Mouse (Mus musculus): Measurements from ENCODE around the gene Nup153. TPM values are rescaled to one million over a fixed set of nuclear protein-coding genes. Genes with fewer than 3 reads are reported as not detected.

Nup153 gene
- polyA plus RNA-seq, 1 experiment = 164 TPM

GRCm38 (mm10) chr13:46652671-46653070 is 75.1 kb downstream of the Nup153 start:
- no peaks in the 10 kb centered on the region for H3K36me3 ChIP-seq (ENCODE audit: control insufficient read depth, insufficient read depth, low read length)
- H3K27ac ChIP-seq (ENCODE audit: control insufficient read depth, insufficient read depth, low read length) = no peak overlapping the region
- TF ChIP-seq CTCF (IDR thresholded peaks at IDR 0.05; ENCODE audit: borderline replicate concordance, control insufficient read depth, extremely low read depth, insufficient read depth, low read length, poor library complexity) (no peak), POLR2A (IDR thresholded peaks at IDR 0.05; ENCODE audit: control insufficient read depth, extremely low read depth, insufficient read depth, low read length, poor library complexity) (no peak)
- no peak overlapping the region for H3K4me3 ChIP-seq (ENCODE audit: control insufficient read depth, insufficient read depth, low read length)
- H3K4me1 ChIP-seq (replicated peaks; ENCODE audit: control insufficient read depth, insufficient read depth, low read length) = no peaks in the 10 kb centered on the region; the same call in 1 of the 2 replicates
- WGBS = 92% methylated on average over 7 of the region's 7 CpGs
- no peaks in the 10 kb centered on the region for H3K27me3 ChIP-seq (ENCODE audit: control insufficient read depth, insufficient read depth, low read length)
- DNase-seq = no peak

- no peaks in the 10 kb centered on the region for H3K27me3 ChIP-seq (ENCODE audit: control insufficient read depth, insufficient read depth, low read length)
- DNase-seq = no peak
- no peak overlapping the region for H3K27ac ChIP-seq (ENCODE audit: control insufficient read depth, insufficient read depth, low read length)
- no peak overlapping the region for H3K4me3 ChIP-seq (ENCODE audit: control insufficient read depth, insufficient read depth, low read length)
- WGBS = 58% methylated on average over 7 of the region's 7 CpGs
- no peak for TF ChIP-seq CTCF (IDR thresholded peaks at IDR 0.05; ENCODE audit: borderline replicate concordance, control insufficient read depth, extremely low read depth, insufficient read depth, low read length, poor library complexity)
- no peak for TF ChIP-seq POLR2A (IDR thresholded peaks at IDR 0.05; ENCODE audit: control insufficient read depth, extremely low read depth, insufficient read depth, low read length, poor library complexity)
- no peaks in the 10 kb centered on the region; the same call in 1 of the 2 replicates for H3K4me1 ChIP-seq (replicated peaks; ENCODE audit: control insufficient read depth, insufficient read depth, low read length)
- no peaks in the 10 kb centered on the region for H3K36me3 ChIP-seq (ENCODE audit: control insufficient read depth, insufficient read depth, low read length)
Measured at GRCm38 (mm10) chr13:46651853-46652252, 75.9 kb downstream of the Nup153 start.

GRCm38 (mm10) chr13:46645476-46645875 is 82.3 kb downstream of the Nup153 start:
- no peak for DNase-seq
- WGBS = 97% methylated on average over 6 of the region's 6 CpGs
- no peak for TF ChIP-seq POLR2A (IDR thresholded peaks at IDR 0.05; ENCODE audit: control insufficient read depth, extremely low read depth, insufficient read depth, low read length, poor library complexity)
- no peak for TF ChIP-seq CTCF (IDR thresholded peaks at IDR 0.05; ENCODE audit: borderline replicate concordance, control insufficient read depth, extremely low read depth, insufficient read depth, low read length, poor library complexity)
- no peaks in the 10 kb centered on the region for H3K36me3 ChIP-seq (ENCODE audit: control insufficient read depth, insufficient read depth, low read length)
- H3K27me3 ChIP-seq (ENCODE audit: control insufficient read depth, insufficient read depth, low read length) = no peaks in the 10 kb centered on the region
- H3K4me1 ChIP-seq (replicated peaks; ENCODE audit: control insufficient read depth, insufficient read depth, low read length) = peaks cover 2% of the 10 kb centered on the region; the same call in 1 of the 2 replicates
- no peak overlapping the region for H3K4me3 ChIP-seq (ENCODE audit: control insufficient read depth, insufficient read depth, low read length)
- H3K27ac ChIP-seq (ENCODE audit: control insufficient read depth, insufficient read depth, low read length) = no peak overlapping the region

GRCm38 (mm10) chr13:46644175-46644574 is 83.6 kb downstream of the Nup153 start:
- Histone ChIP-seq H3K4me3 (ENCODE audit: control insufficient read depth, insufficient read depth, low read length) (no peak overlapping the region), H3K27me3 (ENCODE audit: control insufficient read depth, insufficient read depth, low read length) (no peaks in the 10 kb centered on the region), H3K4me1 (replicated peaks; ENCODE audit: control insufficient read depth, insufficient read depth, low read length) (peaks cover 2% of the 10 kb centered on the region; the same call in 1 of the 2 replicates), H3K36me3 (ENCODE audit: control insufficient read depth, insufficient read depth, low read length) (no peaks in the 10 kb centered on the region), H3K27ac (ENCODE audit: control insufficient read depth, insufficient read depth, low read length) (no peak overlapping the region)
- no peak for DNase-seq
- 83% methylated on average over 6 of the region's 6 CpGs for WGBS
- TF ChIP-seq CTCF (IDR thresholded peaks at IDR 0.05; ENCODE audit: borderline replicate concordance, control insufficient read depth, extremely low read depth, insufficient read depth, low read length, poor library complexity) (no peak), POLR2A (IDR thresholded peaks at IDR 0.05; ENCODE audit: control insufficient read depth, extremely low read depth, insufficient read depth, low read length, poor library complexity) (no peak)

- WGBS = 92% methylated on average over 4 of the region's 4 CpGs
- DNase-seq = peak; percentile 24
- TF ChIP-seq POLR2A (IDR thresholded peaks at IDR 0.05; ENCODE audit: control insufficient read depth, extremely low read depth, insufficient read depth, low read length, poor library complexity) (no peak), CTCF (IDR thresholded peaks at IDR 0.05; ENCODE audit: borderline replicate concordance, control insufficient read depth, extremely low read depth, insufficient read depth, low read length, poor library complexity) (no peak)
- H3K4me3 ChIP-seq (ENCODE audit: control insufficient read depth, insufficient read depth, low read length) = no peak overlapping the region
- H3K4me1 ChIP-seq (replicated peaks; ENCODE audit: control insufficient read depth, insufficient read depth, low read length) = peaks cover 2% of the 10 kb centered on the region; the same call in 1 of the 2 replicates
- no peaks in the 10 kb centered on the region for H3K36me3 ChIP-seq (ENCODE audit: control insufficient read depth, insufficient read depth, low read length)
- H3K27me3 ChIP-seq (ENCODE audit: control insufficient read depth, insufficient read depth, low read length) = no peaks in the 10 kb centered on the region
- no peak overlapping the region for H3K27ac ChIP-seq (ENCODE audit: control insufficient read depth, insufficient read depth, low read length)
Measured at GRCm38 (mm10) chr13:46642318-46642717, 85.4 kb downstream of the Nup153 start.

- TF ChIP-seq POLR2A (IDR thresholded peaks at IDR 0.05; ENCODE audit: control insufficient read depth, extremely low read depth, insufficient read depth, low read length, poor library complexity) (no peak), CTCF (IDR thresholded peaks at IDR 0.05; ENCODE audit: borderline replicate concordance, control insufficient read depth, extremely low read depth, insufficient read depth, low read length, poor library complexity) (no peak)
- Histone ChIP-seq H3K36me3 (ENCODE audit: control insufficient read depth, insufficient read depth, low read length) (no peaks in the 10 kb centered on the region), H3K27ac (ENCODE audit: control insufficient read depth, insufficient read depth, low read length) (no peak overlapping the region), H3K4me1 (replicated peaks; ENCODE audit: control insufficient read depth, insufficient read depth, low read length) (peaks cover 2% of the 10 kb centered on the region; the same call in 1 of the 2 replicates), H3K4me3 (ENCODE audit: control insufficient read depth, insufficient read depth, low read length) (no peak overlapping the region), H3K27me3 (ENCODE audit: control insufficient read depth, insufficient read depth, low read length) (no peaks in the 10 kb centered on the region)
- 96% methylated on average over 10 of the region's 10 CpGs for WGBS
- DNase-seq = no peak
Measured at GRCm38 (mm10) chr13:46640608-46641468, 86.9 kb downstream of the Nup153 start.

All from thymus, adult 2 months (tissue).